In the genomic region with DNA sequence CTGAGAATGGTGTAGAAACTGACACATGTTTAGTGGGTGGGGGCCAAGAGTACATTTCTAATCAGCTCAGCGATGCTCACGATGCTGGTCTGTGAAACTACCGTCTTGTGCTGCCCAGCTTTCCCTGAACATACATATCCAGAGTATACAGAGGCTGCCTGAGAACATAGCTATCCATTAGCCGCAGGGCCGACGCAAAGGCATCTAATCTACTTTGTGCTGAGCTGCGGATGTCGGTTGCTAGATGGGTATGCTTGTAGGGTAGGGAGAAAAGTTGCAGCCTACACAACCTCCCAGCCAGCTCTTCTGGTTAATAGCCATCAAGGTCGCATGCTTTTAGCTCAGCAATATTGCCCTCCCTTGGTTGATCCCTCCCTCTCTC, we compare ENCODE assay signal across 10 mouse cellular contexts. TPM values are rescaled to one million over a fixed set of nuclear protein-coding genes. Genes with fewer than 3 reads are reported as not detected.
A peak's percentile ranks its signal among the peaks of the same experiment; 100 is the strongest.
DNase-seq lines count a peak whose midpoint lies in the region; ATAC-seq and TF ChIP-seq lines count a peak whose summit lies in the region.
"Had no signal": no experiment of that assay in that cellular context is flagged by ENCODE, and none has a peak within 500 bp of the region (broad histone marks: within the 10 kb centered on the region; RNA-seq: fewer than 3 reads in every experiment).

No protein-coding gene starts in this region.

- no peak for ATAC-seq in intestine, postnatal 0 days
- ATAC-seq in intestine, embryonic 15.5 days: no peak
- ATAC-seq in embryonic facial prominence, embryonic 12.5 days (ENCODE audit: insufficient number of reproducible peaks, insufficient read depth, low FRiP score, low TSS enrichment): no peak
- ATAC-seq in hindbrain, embryonic 11.5 days (ENCODE audit: low FRiP score): no peak; the same call in 1 of the 2 replicates
- ATAC-seq in midbrain, postnatal 0 days (ENCODE audit: low FRiP score): 0 out of 2 replicates have a peak, but pooled peaks have one; percentile 4

- DNase-seq in hindbrain, embryonic 11.5 days (ENCODE audit: low spot score): no peak
- DNase-seq in midbrain, postnatal 0 days (ENCODE audit: low spot score): no peak
- no peak for DNase-seq in left cerebral cortex, adult 18-20 months (ENCODE audit: low spot score in 2 of 2)
- no peak for DNase-seq in natural killer cell, adult 2 months (ENCODE audit: low spot score in 2 of 2)
- no peak for DNase-seq in layer of hippocampus, postnatal 36 days

- H3K4me1 ChIP-seq in intestine, postnatal 0 days (replicated peaks; ENCODE audit: control insufficient read depth, insufficient read depth, low read length): no peaks in the 10 kb centered on the region
- H3K4me1 ChIP-seq in intestine, embryonic 15.5 days (replicated peaks): peaks cover 11% of the 10 kb centered on the region
- H3K4me1 ChIP-seq in embryonic facial prominence, embryonic 12.5 days: peaks cover 7% of the 10 kb centered on the region; the same call in 1 of the 2 replicates
- peaks cover 5% of the 10 kb centered on the region; the same call in 1 of the 2 replicates for H3K4me1 ChIP-seq in hindbrain, embryonic 11.5 days (replicated peaks; ENCODE audit: control insufficient read depth, insufficient read depth, low read length)
- H3K4me1 ChIP-seq in midbrain, postnatal 0 days (ENCODE audit: insufficient read depth, low read length): no peaks in the 10 kb centered on the region

- TF ChIP-seq CTCF in intestine, postnatal 0 days (IDR thresholded peaks at IDR 0.05; ENCODE audit: low read depth): no peak
- TF ChIP-seq CTCF in midbrain, postnatal 0 days (IDR thresholded peaks at IDR 0.05): no peak

- peak overlapping the region; percentile 60 for H3K4me2 ChIP-seq in intestine, postnatal 0 days (replicated peaks; ENCODE audit: low read depth)
- no peak overlapping the region; the same call in 1 of the 2 replicates for H3K4me2 ChIP-seq in intestine, embryonic 15.5 days (replicated peaks)
- H3K4me2 ChIP-seq in embryonic facial prominence, embryonic 12.5 days (replicated peaks): peak overlapping the region; percentile 74
- H3K4me2 ChIP-seq in hindbrain, embryonic 11.5 days (replicated peaks; ENCODE audit: low read depth, low read length): peak overlapping the region; percentile 87
- peak overlapping the region; percentile 99 for H3K4me2 ChIP-seq in midbrain, postnatal 0 days (ENCODE audit: low read depth, low read length, poor library complexity, severe bottlenecking)

- no peaks in the 10 kb centered on the region for H3K9me3 ChIP-seq in intestine, postnatal 0 days (ENCODE audit: control insufficient read depth)
- no peaks in the 10 kb centered on the region for H3K9me3 ChIP-seq in intestine, embryonic 15.5 days
- H3K9me3 ChIP-seq in embryonic facial prominence, embryonic 12.5 days: no peaks in the 10 kb centered on the region
- H3K9me3 ChIP-seq in hindbrain, embryonic 11.5 days (ENCODE audit: control insufficient read depth, low read length): no peaks in the 10 kb centered on the region
- H3K9me3 ChIP-seq in midbrain, postnatal 0 days (ENCODE audit: low read length): no peaks in the 10 kb centered on the region

- H3K4me3 ChIP-seq in intestine, postnatal 0 days (ENCODE audit: low read depth, low read length): no peak overlapping the region
- H3K4me3 ChIP-seq in intestine, embryonic 15.5 days (replicated peaks): no peak overlapping the region
- peak overlapping the region; percentile 33; the same call in 1 of the 2 replicates for H3K4me3 ChIP-seq in embryonic facial prominence, embryonic 12.5 days
- no peak overlapping the region for H3K4me3 ChIP-seq in hindbrain, embryonic 11.5 days (ENCODE audit: low read depth, low read length)
- H3K4me3 ChIP-seq in midbrain, postnatal 0 days (ENCODE audit: low read depth, low read length): peak overlapping the region; percentile 53; the same call in 1 of the 2 replicates

- H3K27ac ChIP-seq in intestine, postnatal 0 days (ENCODE audit: low read depth, low read length): no peak overlapping the region
- H3K27ac ChIP-seq in intestine, embryonic 15.5 days: no peak overlapping the region
- H3K27ac ChIP-seq in embryonic facial prominence, embryonic 12.5 days: no peak overlapping the region
- H3K27ac ChIP-seq in hindbrain, embryonic 11.5 days (ENCODE audit: low read depth, low read length): no peak overlapping the region
- no peak overlapping the region for H3K27ac ChIP-seq in midbrain, postnatal 0 days (ENCODE audit: low read depth, low read length)
- H3K27ac ChIP-seq: liver, embryonic 14.5 days had no signal

- no peak overlapping the region for H3K9ac ChIP-seq in intestine, postnatal 0 days (ENCODE audit: low read depth, low read length)
- H3K9ac ChIP-seq in intestine, embryonic 15.5 days: no peak overlapping the region
- no peak overlapping the region for H3K9ac ChIP-seq in embryonic facial prominence, embryonic 12.5 days
- H3K9ac ChIP-seq in hindbrain, embryonic 11.5 days (ENCODE audit: low read depth, low read length): no peak overlapping the region
- no peak overlapping the region for H3K9ac ChIP-seq in midbrain, postnatal 0 days (replicated peaks; ENCODE audit: low read length, poor library complexity, severe bottlenecking)
- H3K9ac ChIP-seq: liver, embryonic 14.5 days had no signal

- 41% methylated on average over 9 of the region's 9 CpGs for WGBS in intestine, postnatal 0 days
- 47% methylated on average over 9 of the region's 9 CpGs for WGBS in intestine, embryonic 15.5 days
- 59% methylated on average over 9 of the region's 9 CpGs for WGBS in embryonic facial prominence, embryonic 12.5 days
- WGBS in hindbrain, embryonic 11.5 days: 60% methylated on average over 9 of the region's 9 CpGs
- WGBS in midbrain, postnatal 0 days: 59% methylated on average over 9 of the region's 9 CpGs

- H3K36me3 ChIP-seq in intestine, postnatal 0 days (ENCODE audit: control insufficient read depth, insufficient read depth): no peaks in the 10 kb centered on the region
- no peaks in the 10 kb centered on the region for H3K36me3 ChIP-seq in intestine, embryonic 15.5 days
- no peaks in the 10 kb centered on the region for H3K36me3 ChIP-seq in embryonic facial prominence, embryonic 12.5 days
- H3K36me3 ChIP-seq in hindbrain, embryonic 11.5 days (ENCODE audit: control insufficient read depth, insufficient read depth, low read length): no peaks in the 10 kb centered on the region
- no peaks in the 10 kb centered on the region for H3K36me3 ChIP-seq in midbrain, postnatal 0 days (ENCODE audit: insufficient read depth, low read length)

- H3K27me3 ChIP-seq in intestine, postnatal 0 days (replicated peaks; ENCODE audit: control insufficient read depth, insufficient read depth, low read length): peaks cover 27% of the 10 kb centered on the region
- H3K27me3 ChIP-seq in intestine, embryonic 15.5 days (replicated peaks): peaks cover 33% of the 10 kb centered on the region
- H3K27me3 ChIP-seq in embryonic facial prominence, embryonic 12.5 days: peaks cover 14% of the 10 kb centered on the region; the same call in 1 of the 2 replicates
- peaks cover 6% of the 10 kb centered on the region; the same call in 1 of the 2 replicates for H3K27me3 ChIP-seq in hindbrain, embryonic 11.5 days (ENCODE audit: control insufficient read depth, insufficient read depth, low read length)
- peaks cover 5% of the 10 kb centered on the region; the same call in 1 of the 2 replicates for H3K27me3 ChIP-seq in midbrain, postnatal 0 days (ENCODE audit: insufficient read depth, low read length)
- H3K27me3 ChIP-seq: CH12.LX had no signal

RNA-seq across cellular contexts. Expression of a gene that starts 0.7 kb away (rescaled TPM):
- polyA plus RNA-seq in intestine, postnatal 0 days (2015; fragmentation: Nextera tagmentation; extraction: Ambion mirVana): 1.1 and 1.4 TPM in 2 replicates
- 1.8 and 2.3 TPM in 2 replicates for polyA plus RNA-seq in intestine, embryonic 15.5 days (2015; fragmentation: Nextera tagmentation; extraction: Ambion mirVana)
- polyA plus RNA-seq in embryonic facial prominence, embryonic 12.5 days (2016; fragmentation: Nextera tagmentation; extraction: Ambion mirVana): 3.1 and 4.8 TPM in 2 replicates
- 2.4 and 2.9 TPM in 2 replicates for polyA plus RNA-seq in hindbrain, embryonic 11.5 days (2014; fragmentation: Nextera tagmentation; extraction: Ambion mirVana)
- 12.1 and 14.3 TPM in 2 replicates for total RNA-seq in midbrain, postnatal 0 days (2014; rRNA removed)
- polyA plus RNA-seq in midbrain, postnatal 0 days (2015; fragmentation: Nextera tagmentation; extraction: Ambion mirVana): 10.8 and 12.0 TPM in 2 replicates
- 10 to 100 TPM; 87.4 to 90.7 TPM for total RNA-seq in left cerebral cortex, adult 18-20 months (2021)
- 10 to 100 TPM; 69.1 to 70.3 TPM for total RNA-seq in layer of hippocampus, postnatal 36 days (2021)

Comparison
In these comparisons a context has a peak if more than half of its experiments do, and no peak if none do; other contexts are left out.
1. H3K4me3 ChIP-seq: peak in embryonic facial prominence, embryonic 12.5 days (single experiment) and midbrain, postnatal 0 days (single experiment); none in intestine, postnatal 0 days (single experiment), intestine, embryonic 15.5 days (single experiment) and hindbrain, embryonic 11.5 days (single experiment).